Mouse (Mus musculus) heart, postnatal 4 days (tissue): ENCODE data around the gene Hist1h4a. TPM values are rescaled to one million over a fixed set of nuclear protein-coding genes. Genes with fewer than 3 reads are reported as not detected.

Experiments
- microRNA-seq, 2 experiments: library from miRNA; unstranded; fragments of <30 nt; microRNA quantifications; one replicate each; pipeline ENCODE4 v1.2.0; 2021 to 2022
- total RNA-seq, 2 experiments: library from RNA; stranded (reverse); gene quantifications; 2 replicates each; pipeline ENCODE4 v1.2.3; 2021

Hist1h4a gene
- total RNA-seq, 2 experiments from 2014 or later: 433 to 442 TPM

Small RNAs within 50 kb of the gene (microRNA-seq; reads per million reads assigned to microRNA genes)
- gene Gm44314: 0 to 0.20 reads per million in 2 experiments
- 0 reads per million in 2 experiments for gene Gm44484

Other genes with a start within 250 kb of the Hist1h4a start
- gene Hist1h4h, start 230.2 kb downstream of the Hist1h4a start, total RNA-seq: 1,000 to 10,000 TPM; 1,227 to 1,327 TPM
- 100 to 1,000 TPM; 480 to 499 TPM for gene Hist1h2af, start 227.3 kb downstream of the Hist1h4a start, total RNA-seq
- 100 to 1,000 TPM; 165 to 172 TPM for gene Hist1h3g, start 225.8 kb downstream of the Hist1h4a start, total RNA-seq
- 10 to 100 TPM; 23.5 to 23.8 TPM for gene Hist1h2bh, start 217.8 kb downstream of the Hist1h4a start, total RNA-seq
- 100 to 1,000 TPM; 121 to 128 TPM for gene Hist1h3f, start 217.2 kb downstream of the Hist1h4a start, total RNA-seq
- gene Hist1h4f, start 209.6 kb downstream of the Hist1h4a start, total RNA-seq: 100 to 1,000 TPM; 802 to 855 TPM
- gene Hist1h1d, start 208.0 kb downstream of the Hist1h4a start, total RNA-seq: 10 to 100 TPM; 40.0 to 43.0 TPM
- gene Hist1h3e, start 198.9 kb downstream of the Hist1h4a start, total RNA-seq: 100 to 1,000 TPM; 299 to 323 TPM
- gene Hist1h2ae, start 190.0 kb downstream of the Hist1h4a start, total RNA-seq: 10 to 100 TPM; 77.0 to 85.3 TPM
- gene Hist1h2bg, start 189.8 kb downstream of the Hist1h4a start, total RNA-seq: 100 to 1,000 TPM; 624 to 645 TPM
- gene Hist1h2bf, start 187.0 kb downstream of the Hist1h4a start, total RNA-seq: 100 to 1,000 TPM; 278 to 296 TPM
- 10 to 100 TPM; 62.5 to 79.1 TPM for gene Hist1h2ad, start 186.8 kb downstream of the Hist1h4a start, total RNA-seq
- gene Hist1h3d, start 185.5 kb downstream of the Hist1h4a start, total RNA-seq: 10 to 100 TPM; 52.4 to 58.7 TPM
- gene Hist1h4d, start 179.6 kb downstream of the Hist1h4a start, total RNA-seq: 100 to 1,000 TPM; 322 to 324 TPM
- gene Hist1h2be, start 140.1 kb downstream of the Hist1h4a start, total RNA-seq: 10 to 100 TPM; 38.8 to 42.2 TPM
- 100 to 1,000 TPM; 269 to 306 TPM for gene Hist1h1e, start 138.7 kb downstream of the Hist1h4a start, total RNA-seq
- gene Hist1h2ac, start 77.3 kb downstream of the Hist1h4a start, total RNA-seq: 10 to 100 TPM; 11.4 to 11.7 TPM
- gene Hist1h2bc, start 77.0 kb downstream of the Hist1h4a start, total RNA-seq: 10 to 100 TPM; 44.8 to 56.0 TPM
- 1 to 10 TPM; 1.6 to 1.8 TPM for gene Hist1h1t, start 65.4 kb downstream of the Hist1h4a start, total RNA-seq
- gene Hist1h4c, start 62.8 kb downstream of the Hist1h4a start, total RNA-seq: 100 to 1,000 TPM; 167 to 175 TPM
- gene Hfe, start 50.4 kb downstream of the Hist1h4a start, total RNA-seq: 10 to 100 TPM; 19.7 to 21.0 TPM
- gene Hist1h1c, start 22.4 kb downstream of the Hist1h4a start, total RNA-seq: 100 to 1,000 TPM; 472 to 511 TPM
- 100 to 1,000 TPM; 252 to 264 TPM for gene Hist1h3c, start 15.6 kb downstream of the Hist1h4a start, total RNA-seq
- gene Hist1h2bb, start 14.5 kb downstream of the Hist1h4a start, total RNA-seq: 100 to 1,000 TPM; 281 to 294 TPM
- 100 to 1,000 TPM; 424 to 425 TPM for gene Hist1h2ab, start 10.1 kb downstream of the Hist1h4a start, total RNA-seq
- gene Hist1h3b, start 9.0 kb downstream of the Hist1h4a start, total RNA-seq: 100 to 1,000 TPM; 568 to 625 TPM
- gene Hist1h4b, start 4.2 kb downstream of the Hist1h4a start, total RNA-seq: 100 to 1,000 TPM; 312 to 320 TPM
- gene Hist1h3a, start 1.2 kb upstream of the Hist1h4a start, total RNA-seq: 100 to 1,000 TPM; 440 to 473 TPM
- gene Hist1h1a, start 2.4 kb upstream of the Hist1h4a start, total RNA-seq: 100 to 1,000 TPM; 219 to 236 TPM
- gene Trim38, start 8.7 kb upstream of the Hist1h4a start, total RNA-seq: not detected
- not detected for gene Slc17a2, start 45.8 kb upstream of the Hist1h4a start, total RNA-seq
- not detected for gene Slc17a3, start 78.2 kb upstream of the Hist1h4a start, total RNA-seq
- not detected for gene Slc17a1, start 106.5 kb upstream of the Hist1h4a start, total RNA-seq
- gene Slc17a4, start 153.8 kb upstream of the Hist1h4a start, total RNA-seq: not detected
- gene Hist1h2ba, start 172.9 kb upstream of the Hist1h4a start, total RNA-seq: not detected
- not detected for gene Hist1h2aa, start 173.2 kb upstream of the Hist1h4a start, total RNA-seq
- not detected for gene Scgn, start 230.0 kb upstream of the Hist1h4a start, total RNA-seq